Mouse (Mus musculus) left cerebral cortex, adult 11 months (tissue): ENCODE measurements at regions not wholly inside any gene's neighbourhood (a gene's known extent, or its start where the extent isn't known, plus 50 kb on each side); places are given as distances from the start of the nearest gene placed in this dataset.

ENCODE experiments used
- DNase-seq: peaks from one replicate; pipeline ENCODE4 v3.0.0; 2022; ENCODE audit warnings: low spot score

- DNase-seq: no peak
These were observed 336.5 kb downstream of the Pdha2 start for GRCm38 (mm10) chr3:140875500-140876200.

- DNase-seq: no peak
These were observed 337.9 kb downstream of the Pdha2 start for GRCm38 (mm10) chr3:140874070-140874895.

- no peak for DNase-seq
These were observed 339.6 kb downstream of the Pdha2 start for GRCm38 (mm10) chr3:140872511-140872910.

GRCm38 (mm10) chr3:140871261-140871660, 340.9 kb downstream of the Pdha2 start:
- DNase-seq: no peak

GRCm38 (mm10) chr3:140840197-140840596, 372.0 kb downstream of the Pdha2 start:
- DNase-seq: no peak

- DNase-seq: no peak
These were observed 374.1 kb downstream of the Pdha2 start for GRCm38 (mm10) chr3:140837976-140838581.

- DNase-seq: no peak
These were observed 390.9 kb downstream of the Pdha2 start for GRCm38 (mm10) chr3:140821266-140821665.

GRCm38 (mm10) chr3:140805586-140805985, 406.6 kb downstream of the Pdha2 start:
- DNase-seq: no peak

GRCm38 (mm10) chr3:140792943-140793342, 419.2 kb downstream of the Pdha2 start:
- DNase-seq: peak; percentile 4

GRCm38 (mm10) chr3:140785700-140786099, 426.5 kb downstream of the Pdha2 start:
- no peak for DNase-seq

- no peak for DNase-seq
These were observed 452.1 kb downstream of the Pdha2 start for GRCm38 (mm10) chr3:140760051-140760450.

GRCm38 (mm10) chr3:140744501-140744900, 467.7 kb downstream of the Pdha2 start:
- DNase-seq: no peak

GRCm38 (mm10) chr3:140740430-140740829, 471.7 kb downstream of the Pdha2 start:
- DNase-seq: no peak

GRCm38 (mm10) chr3:140738654-140739369, 473.3 kb downstream of the Pdha2 start:
- DNase-seq: no peak

- no peak for DNase-seq
These were observed 495.3 kb downstream of the Pdha2 start for GRCm38 (mm10) chr3:140716896-140717295.

- no peak for DNase-seq
These were observed 504.5 kb downstream of the Pdha2 start for GRCm38 (mm10) chr3:140707591-140708131.

GRCm38 (mm10) chr3:140706725-140707124, 505.4 kb downstream of the Pdha2 start:
- DNase-seq: no peak

- no peak for DNase-seq
These were observed 506.6 kb downstream of the Pdha2 start for GRCm38 (mm10) chr3:140705536-140705935.

- no peak for DNase-seq
These were observed 509.2 kb downstream of the Pdha2 start for GRCm38 (mm10) chr3:140702929-140703328.

GRCm38 (mm10) chr3:140702271-140702681, 509.9 kb downstream of the Pdha2 start:
- DNase-seq: no peak

- no peak for DNase-seq
These were observed 514.9 kb downstream of the Pdha2 start for GRCm38 (mm10) chr3:140697295-140697694.

GRCm38 (mm10) chr3:140682794-140683193, 529.4 kb downstream of the Pdha2 start:
- peak; percentile 1 for DNase-seq
